Mouse (Mus musculus): ENCODE measurements at regions not wholly inside any gene's neighbourhood (a gene's known extent, or its start where the extent isn't known, plus 50 kb on each side); places are given as distances from the start of the nearest gene placed in this dataset.

DNA sequence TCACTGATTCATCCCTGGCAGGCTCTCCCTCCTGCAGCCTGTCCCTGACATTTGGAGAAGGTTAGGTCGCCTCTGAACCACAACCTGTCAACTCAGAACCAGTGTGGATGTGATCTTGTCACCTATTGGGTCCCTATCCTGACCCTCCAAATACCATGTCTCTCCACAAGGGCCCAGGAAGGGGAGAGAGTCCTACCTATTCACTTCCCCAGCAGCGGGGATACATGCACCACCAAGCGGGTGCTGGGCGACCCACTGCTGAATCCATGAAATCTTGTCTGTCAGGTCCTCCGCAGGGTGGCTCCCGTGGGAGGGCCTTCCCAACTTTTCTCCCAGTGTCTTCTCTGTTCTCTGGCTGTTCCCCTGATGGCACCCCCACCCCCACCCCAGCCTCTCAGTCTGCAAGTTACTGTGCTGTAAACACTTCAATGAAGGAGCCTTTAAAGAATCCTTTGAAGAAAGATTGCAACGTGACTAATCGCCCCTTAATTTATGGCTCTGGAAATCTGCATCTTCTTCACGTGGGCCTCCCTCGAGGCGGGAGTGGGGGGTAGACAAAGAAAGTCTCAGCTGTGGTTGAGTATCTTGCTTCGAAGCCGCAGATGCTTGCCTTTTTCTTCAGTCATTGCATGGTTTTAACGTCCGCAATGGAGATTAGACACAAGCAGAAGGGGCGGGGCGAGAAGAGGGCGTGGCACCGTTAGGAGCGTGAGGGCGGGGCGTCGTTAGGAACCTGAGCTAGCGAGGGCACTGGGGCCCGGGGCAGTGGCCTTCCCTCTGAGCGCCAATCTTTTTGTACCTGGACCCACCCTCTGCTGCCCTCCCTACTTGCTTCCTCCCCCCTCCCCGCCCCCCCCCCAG lies 69.1 kb upstream of the Zbtb40 start:
- peaks cover 16% of the 10 kb centered on the region; the same call in 1 of the 2 replicates for H3K27me3 ChIP-seq (ENCODE audit: control insufficient read depth, insufficient read depth, low read length)
- H3K79me2 ChIP-seq (ENCODE audit: control insufficient read depth, insufficient read depth, low read length): no peaks in the 10 kb centered on the region
- H3K4me1 ChIP-seq (ENCODE audit: control insufficient read depth, insufficient read depth, low read length): peaks cover 2% of the 10 kb centered on the region
- no peaks in the 10 kb centered on the region for H3K36me3 ChIP-seq (ENCODE audit: control insufficient read depth, insufficient read depth, low read length)
- no peak for DNase-seq (ENCODE audit: extremely low read depth, low read depth, low spot score)
- no peak overlapping the region for H3K4me3 ChIP-seq (ENCODE audit: insufficient read depth, low read depth, low read length)
- no peak overlapping the region for H3K9ac ChIP-seq (ENCODE audit: low read depth, low read length)
- TF ChIP-seq CTCF (IDR thresholded peaks at IDR 0.05; ENCODE audit: low read depth, low read length) (no peak), POLR2A (IDR thresholded peaks at IDR 0.05; ENCODE audit: extremely low read depth, insufficient read depth, low read length) (no peak)
- WGBS: 11% methylated on average over 27 of the region's 27 CpGs
- no peak overlapping the region for H3K27ac ChIP-seq (replicated peaks; ENCODE audit: insufficient read depth, low read depth, low read length)

DNA sequence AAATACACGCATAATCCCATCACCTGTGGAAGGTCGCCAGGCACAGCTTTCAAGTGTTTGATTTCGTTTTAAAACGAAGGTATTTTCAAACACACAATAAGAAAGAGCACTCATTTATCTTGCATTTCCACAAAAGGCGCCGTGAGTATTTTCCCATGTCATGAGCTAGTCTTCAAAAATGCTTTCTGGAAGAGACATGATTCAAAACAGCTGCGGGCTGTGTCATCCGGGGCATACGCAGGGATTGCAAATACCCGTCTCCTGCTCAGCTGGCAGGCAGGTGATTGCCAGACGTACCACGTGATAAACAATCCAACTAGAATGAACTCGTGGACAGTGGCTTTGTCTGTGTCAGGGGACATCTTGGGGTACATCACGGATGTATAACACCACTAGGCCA lies 66.5 kb upstream of the Zbtb40 start:
- no peak for DNase-seq (ENCODE audit: extremely low read depth, low read depth, low spot score)
- Histone ChIP-seq H3K9ac (ENCODE audit: low read depth, low read length) (no peak overlapping the region), H3K79me2 (ENCODE audit: control insufficient read depth, insufficient read depth, low read length) (no peaks in the 10 kb centered on the region), H3K36me3 (ENCODE audit: control insufficient read depth, insufficient read depth, low read length) (no peaks in the 10 kb centered on the region), H3K4me1 (ENCODE audit: control insufficient read depth, insufficient read depth, low read length) (no peaks in the 10 kb centered on the region), H3K27me3 (ENCODE audit: control insufficient read depth, insufficient read depth, low read length) (peaks cover 27% of the 10 kb centered on the region), H3K4me3 (ENCODE audit: insufficient read depth, low read depth, low read length) (no peak overlapping the region), H3K27ac (replicated peaks; ENCODE audit: insufficient read depth, low read depth, low read length) (no peak overlapping the region)
- TF ChIP-seq POLR2A (IDR thresholded peaks at IDR 0.05; ENCODE audit: extremely low read depth, insufficient read depth, low read length) (no peak), CTCF (IDR thresholded peaks at IDR 0.05; ENCODE audit: low read depth, low read length) (no peak)
- WGBS: 91% methylated on average over 14 of the region's 14 CpGs

DNA sequence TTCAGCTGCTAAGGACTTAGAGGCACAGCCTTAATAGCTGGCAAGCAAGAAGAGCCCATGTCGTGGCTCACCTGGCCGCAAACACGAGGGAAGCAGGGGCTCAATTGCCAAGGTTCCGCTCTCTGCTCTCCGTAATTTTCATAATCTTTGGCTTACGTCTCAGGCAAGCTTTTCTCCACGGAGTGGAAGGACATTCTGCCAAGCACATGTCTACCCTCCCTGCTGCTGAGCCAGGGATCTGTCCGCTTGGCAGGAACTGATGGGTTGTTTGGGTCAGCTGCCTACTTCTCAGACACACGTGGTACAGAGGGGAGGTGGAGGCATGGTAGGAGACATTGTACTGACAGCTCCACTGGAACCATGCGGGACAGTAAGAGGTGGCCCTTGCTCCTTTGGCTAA lies 61.7 kb upstream of the Zbtb40 start:
- 80% methylated on average over 10 of the region's 10 CpGs for WGBS
- no peaks in the 10 kb centered on the region for H3K36me3 ChIP-seq (ENCODE audit: control insufficient read depth, insufficient read depth, low read length)
- H3K9ac ChIP-seq (ENCODE audit: low read depth, low read length): no peak overlapping the region
- H3K79me2 ChIP-seq (ENCODE audit: control insufficient read depth, insufficient read depth, low read length): no peaks in the 10 kb centered on the region
- no peak for TF ChIP-seq CTCF (IDR thresholded peaks at IDR 0.05; ENCODE audit: low read depth, low read length)
- no peaks in the 10 kb centered on the region for H3K4me1 ChIP-seq (ENCODE audit: control insufficient read depth, insufficient read depth, low read length)
- H3K4me3 ChIP-seq (ENCODE audit: insufficient read depth, low read depth, low read length): no peak overlapping the region
- H3K27ac ChIP-seq (replicated peaks; ENCODE audit: insufficient read depth, low read depth, low read length): no peak overlapping the region
- no peak for DNase-seq (ENCODE audit: extremely low read depth, low read depth, low spot score)
- peaks cover 24% of the 10 kb centered on the region for H3K27me3 ChIP-seq (ENCODE audit: control insufficient read depth, insufficient read depth, low read length)

DNA sequence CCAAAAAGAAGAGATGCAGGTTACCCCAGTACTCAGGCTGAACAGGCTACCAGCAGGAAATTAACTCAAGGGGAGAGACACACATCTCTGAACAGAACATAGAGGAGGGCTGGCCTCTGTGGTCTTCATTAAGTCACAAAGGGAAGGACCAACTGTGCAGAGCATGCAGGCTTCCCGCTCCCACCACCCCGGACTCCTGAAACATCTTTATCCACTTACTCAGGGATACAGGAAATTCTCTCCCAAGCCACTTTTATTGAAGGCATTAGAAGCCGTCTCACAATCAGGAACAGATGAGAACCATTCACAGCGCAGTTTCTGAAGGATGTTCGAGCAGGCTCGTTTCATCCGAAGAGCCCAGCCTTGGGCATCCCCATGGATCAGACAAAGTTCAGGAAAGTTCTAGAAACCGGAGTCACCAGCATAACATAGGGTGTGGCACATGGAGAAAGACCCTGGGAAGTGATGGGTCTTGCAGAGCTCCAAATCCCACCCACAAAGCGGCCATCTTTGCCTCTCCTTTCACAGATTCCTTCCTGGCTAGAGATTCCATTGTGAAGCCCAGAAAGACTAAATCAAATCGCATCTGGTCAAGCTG lies 55.9 kb upstream of the Zbtb40 start:
- 84% methylated on average over 10 of the region's 10 CpGs for WGBS
- Histone ChIP-seq H3K4me3 (ENCODE audit: insufficient read depth, low read depth, low read length) (no peak overlapping the region), H3K27ac (replicated peaks; ENCODE audit: insufficient read depth, low read depth, low read length) (no peak overlapping the region), H3K9ac (ENCODE audit: low read depth, low read length) (no peak overlapping the region), H3K27me3 (ENCODE audit: control insufficient read depth, insufficient read depth, low read length) (0 out of 2 replicates have a peak, but pooled peaks cover 2% of the 10 kb centered on the region), H3K79me2 (ENCODE audit: control insufficient read depth, insufficient read depth, low read length) (no peaks in the 10 kb centered on the region), H3K36me3 (ENCODE audit: control insufficient read depth, insufficient read depth, low read length) (no peaks in the 10 kb centered on the region), H3K4me1 (ENCODE audit: control insufficient read depth, insufficient read depth, low read length) (no peaks in the 10 kb centered on the region)
- TF ChIP-seq CTCF (IDR thresholded peaks at IDR 0.05; ENCODE audit: low read depth, low read length) (no peak), POLR2A (IDR thresholded peaks at IDR 0.05; ENCODE audit: extremely low read depth, insufficient read depth, low read length) (no peak)
- DNase-seq (ENCODE audit: extremely low read depth, low read depth, low spot score): no peak

DNA sequence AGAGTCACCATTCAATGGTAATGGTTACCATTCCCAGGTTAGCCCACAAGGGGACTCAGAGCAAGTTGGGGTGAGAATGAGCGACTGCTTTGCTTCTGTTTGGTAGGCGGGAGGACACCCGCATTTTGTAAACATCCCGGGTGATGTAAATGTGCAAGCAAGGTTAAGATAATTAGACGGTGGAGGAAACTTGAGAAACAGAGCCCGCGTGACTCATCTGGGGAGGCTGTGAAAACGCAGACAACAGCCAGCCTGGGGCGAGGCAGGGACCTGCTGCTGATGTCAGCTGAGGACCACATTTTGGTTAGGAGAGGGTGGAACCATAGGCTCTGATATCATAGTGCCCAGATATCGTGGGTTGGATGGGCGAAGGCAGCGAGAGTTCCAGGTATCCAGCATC lies 52.6 kb upstream of the Zbtb40 start:
- 86% methylated on average over 12 of the region's 12 CpGs for WGBS
- DNase-seq (ENCODE audit: extremely low read depth, low read depth, low spot score): no peak
- H3K36me3 ChIP-seq (ENCODE audit: control insufficient read depth, insufficient read depth, low read length): no peaks in the 10 kb centered on the region
- no peak overlapping the region for H3K4me3 ChIP-seq (ENCODE audit: insufficient read depth, low read depth, low read length)
- no peak for TF ChIP-seq CTCF (IDR thresholded peaks at IDR 0.05; ENCODE audit: low read depth, low read length)
- TF ChIP-seq POLR2A (IDR thresholded peaks at IDR 0.05; ENCODE audit: extremely low read depth, insufficient read depth, low read length): no peak
- no peak overlapping the region for H3K9ac ChIP-seq (ENCODE audit: low read depth, low read length)
- H3K27me3 ChIP-seq (ENCODE audit: control insufficient read depth, insufficient read depth, low read length): 0 out of 2 replicates have a peak, but pooled peaks cover 4% of the 10 kb centered on the region
- H3K4me1 ChIP-seq (ENCODE audit: control insufficient read depth, insufficient read depth, low read length): no peaks in the 10 kb centered on the region
- H3K79me2 ChIP-seq (ENCODE audit: control insufficient read depth, insufficient read depth, low read length): no peaks in the 10 kb centered on the region
- H3K27ac ChIP-seq (replicated peaks; ENCODE audit: insufficient read depth, low read depth, low read length): no peak overlapping the region

DNA sequence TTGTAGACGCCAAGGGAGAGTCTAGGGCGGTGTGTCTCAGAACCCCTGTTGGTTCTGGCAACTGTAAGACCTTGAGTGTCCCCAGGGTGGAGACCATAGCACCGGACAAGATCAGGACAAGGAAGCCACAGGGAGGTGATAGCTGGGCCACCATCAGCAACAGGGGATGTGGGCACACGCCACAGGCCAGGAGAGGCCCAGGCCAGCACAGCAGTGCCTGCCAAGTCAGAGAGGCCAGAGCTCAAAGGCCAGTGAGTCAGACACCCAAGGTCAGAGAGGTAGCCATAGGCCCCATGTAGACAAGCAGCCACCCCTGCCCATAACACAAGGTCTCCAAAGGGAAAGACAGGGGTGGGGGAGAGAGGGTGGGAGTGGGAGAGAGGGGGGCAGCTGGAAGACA lies 52.2 kb upstream of the Zbtb40 start:
- Histone ChIP-seq H3K4me1 (ENCODE audit: control insufficient read depth, insufficient read depth, low read length) (no peaks in the 10 kb centered on the region), H3K36me3 (ENCODE audit: control insufficient read depth, insufficient read depth, low read length) (no peaks in the 10 kb centered on the region), H3K27ac (replicated peaks; ENCODE audit: insufficient read depth, low read depth, low read length) (no peak overlapping the region), H3K79me2 (ENCODE audit: control insufficient read depth, insufficient read depth, low read length) (no peaks in the 10 kb centered on the region), H3K27me3 (ENCODE audit: control insufficient read depth, insufficient read depth, low read length) (0 out of 2 replicates have a peak, but pooled peaks cover 4% of the 10 kb centered on the region), H3K9ac (ENCODE audit: low read depth, low read length) (no peak overlapping the region), H3K4me3 (ENCODE audit: insufficient read depth, low read depth, low read length) (no peak overlapping the region)
- DNase-seq (ENCODE audit: extremely low read depth, low read depth, low spot score): no peak
- WGBS: 80% methylated on average over 4 of the region's 4 CpGs
- TF ChIP-seq POLR2A (IDR thresholded peaks at IDR 0.05; ENCODE audit: extremely low read depth, insufficient read depth, low read length): no peak
- TF ChIP-seq CTCF (IDR thresholded peaks at IDR 0.05; ENCODE audit: low read depth, low read length): no peak

All from liver, adult 2 months (tissue).